Mouse (Mus musculus): Measurements from ENCODE around the gene 0610030E20Rik.

DNA sequence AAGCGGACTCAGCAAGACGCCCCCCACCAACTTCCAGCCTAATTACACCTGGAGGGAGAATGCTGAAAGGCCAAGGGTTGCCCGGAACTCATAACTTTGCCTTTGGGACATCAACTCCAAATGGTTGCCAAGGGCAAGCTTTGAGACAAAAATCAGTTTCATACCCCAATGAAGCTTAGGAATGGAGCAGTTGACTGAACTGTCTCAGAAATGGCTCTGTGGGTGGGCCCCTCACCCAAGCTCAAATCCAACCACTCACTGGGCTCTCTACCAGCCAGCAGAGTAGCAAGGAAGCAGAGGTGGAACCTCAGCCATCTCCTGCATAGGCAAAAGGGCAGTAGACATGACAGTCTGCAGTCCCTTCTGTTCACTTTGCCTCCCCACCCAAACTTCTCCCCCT lies 40.7 kb downstream of the 0610030E20Rik start:
- no peak for TF ChIP-seq EP300 (IDR thresholded peaks at IDR 0.05; ENCODE audit: low read depth)
- TF ChIP-seq CTCF (IDR thresholded peaks at IDR 0.05; ENCODE audit: low read depth): no peak

All from heart, postnatal 0 days (tissue).